Mouse (Mus musculus): ENCODE data around the gene Erp27. TPM values are rescaled to one million over a fixed set of nuclear protein-coding genes. Genes with fewer than 3 reads are reported as not detected.

Erp27 gene
- polyA plus RNA-seq, 1 experiment from 2014 or later: 23.9 TPM

DNA sequence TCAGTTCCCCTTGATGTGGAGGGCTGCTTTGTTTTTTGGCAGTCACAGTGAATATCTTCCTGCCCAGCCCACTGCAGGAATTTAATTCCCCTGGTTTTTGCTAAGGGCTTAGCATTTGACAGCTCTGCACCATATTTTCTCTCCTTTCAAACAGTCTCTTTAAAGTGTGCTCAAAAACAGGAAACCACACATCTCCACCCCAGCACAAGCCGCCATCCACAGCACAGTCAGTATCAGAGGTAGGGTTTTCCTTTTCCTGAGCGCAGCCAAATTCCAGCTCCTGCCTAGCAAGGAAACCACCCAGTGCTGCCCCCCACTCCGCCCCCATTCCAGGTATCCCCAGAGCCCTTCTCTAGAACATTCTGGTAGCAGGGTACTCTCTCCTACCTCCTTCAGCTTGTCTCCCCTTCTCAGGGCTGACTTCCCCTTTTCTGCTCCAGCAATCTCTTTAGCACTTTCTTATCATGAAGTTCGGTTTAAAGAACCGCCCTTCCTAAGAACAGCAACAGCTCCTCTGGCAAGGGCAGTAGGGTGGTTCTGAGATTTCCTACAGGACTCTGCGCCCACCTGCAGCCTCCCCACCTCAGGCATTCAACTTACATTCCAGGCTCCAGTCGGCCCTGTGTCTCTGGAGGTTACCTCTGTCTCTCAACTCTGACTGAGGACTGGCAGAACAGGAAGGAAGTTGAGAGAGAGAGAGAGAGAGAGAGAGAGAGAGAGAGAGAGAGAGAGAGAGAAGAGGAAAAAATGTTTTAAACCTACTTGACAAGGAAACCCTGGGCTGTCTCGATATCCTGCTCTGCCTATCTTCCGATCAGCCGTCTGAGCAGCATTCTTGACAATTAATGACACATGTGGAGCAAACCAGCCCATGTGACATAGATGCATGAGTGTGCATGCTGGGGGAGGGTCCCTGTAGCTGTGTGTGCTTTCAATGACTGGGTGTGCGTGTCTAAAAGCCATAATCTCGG, 19.4 kb upstream of the Erp27 start, which contains the start of gene Arhgdib:
Gene Arhgdib (minus strand): TSS at position 849 of the 971 bp plus-strand sequence.
- Histone ChIP-seq H3K4me1 (ENCODE audit: control insufficient read depth, insufficient read depth, low read length) (peaks cover 10% of the 10 kb centered on the region), H3K27ac (ENCODE audit: low read length) (peak within 1 kb of the TSS; percentile 79), H3K9me3 (ENCODE audit: control insufficient read depth, low read length) (no peaks in the 10 kb centered on the region), H3K4me2 (ENCODE audit: low read depth, low read length) (0 out of 2 replicates have a peak within 1 kb of the TSS, but pooled peaks have one; percentile 19), H3K9ac (ENCODE audit: low read depth, low read length) (peak within 1 kb of the TSS; percentile 44), H3K27me3 (replicated peaks; ENCODE audit: control insufficient read depth, insufficient read depth, low read length) (no peaks in the 10 kb centered on the region), H3K36me3 (ENCODE audit: control insufficient read depth, insufficient read depth, low read length) (no peaks in the 10 kb centered on the region), H3K4me3 (ENCODE audit: low read length) (no peak within 1 kb of the TSS)
- WGBS: 31% methylated on average over 12 of the region's 12 CpGs
- peak; percentile 69 for ATAC-seq

- H3K4me3 ChIP-seq (ENCODE audit: low read length): no peak overlapping the region
- WGBS: 75% methylated on average over 11 of the region's 11 CpGs
These were observed 18.4 kb upstream of the Erp27 start for GRCm38 (mm10) chr6:136940188-136940960.

GRCm38 (mm10) chr6:136939326-136940187, 17.6 kb upstream of the Erp27 start:
- Histone ChIP-seq H3K9me3 (ENCODE audit: control insufficient read depth, low read length) (no peaks in the 10 kb centered on the region), H3K27ac (ENCODE audit: low read length) (no peak overlapping the region), H3K36me3 (ENCODE audit: control insufficient read depth, insufficient read depth, low read length) (no peaks in the 10 kb centered on the region), H3K4me2 (ENCODE audit: low read depth, low read length) (no peak overlapping the region), H3K4me3 (ENCODE audit: low read length) (no peak overlapping the region), H3K27me3 (replicated peaks; ENCODE audit: control insufficient read depth, insufficient read depth, low read length) (no peaks in the 10 kb centered on the region), H3K9ac (ENCODE audit: low read depth, low read length) (no peak overlapping the region), H3K4me1 (ENCODE audit: control insufficient read depth, insufficient read depth, low read length) (peaks cover 10% of the 10 kb centered on the region)
- ATAC-seq: no peak
- 71% methylated on average over 14 of the region's 14 CpGs for WGBS

More at GRCm38 (mm10) chr6:136940188-136940960, 18.4 kb upstream of the Erp27 start:
- H3K4me1 ChIP-seq (ENCODE audit: control insufficient read depth, insufficient read depth, low read length): peaks cover 10% of the 10 kb centered on the region
- H3K36me3 ChIP-seq (ENCODE audit: control insufficient read depth, insufficient read depth, low read length): no peaks in the 10 kb centered on the region
- peak overlapping the region; percentile 79 for H3K27ac ChIP-seq (ENCODE audit: low read length)
- H3K4me2 ChIP-seq (ENCODE audit: low read depth, low read length): 0 out of 2 replicates have a peak overlapping the region, but pooled peaks have one; percentile 16
- H3K9ac ChIP-seq (ENCODE audit: low read depth, low read length): no peak overlapping the region
- no peaks in the 10 kb centered on the region for H3K27me3 ChIP-seq (replicated peaks; ENCODE audit: control insufficient read depth, insufficient read depth, low read length)
- ATAC-seq: no peak
- H3K9me3 ChIP-seq (ENCODE audit: control insufficient read depth, low read length): no peaks in the 10 kb centered on the region

- Histone ChIP-seq H3K4me3 (ENCODE audit: low read length) (no peak overlapping the region), H3K27me3 (replicated peaks; ENCODE audit: control insufficient read depth, insufficient read depth, low read length) (no peaks in the 10 kb centered on the region), H3K9me3 (ENCODE audit: control insufficient read depth, low read length) (no peaks in the 10 kb centered on the region), H3K9ac (ENCODE audit: low read depth, low read length) (no peak overlapping the region), H3K27ac (ENCODE audit: low read length) (peak overlapping the region; percentile 26; the same call in 1 of the 2 replicates), H3K4me2 (ENCODE audit: low read depth, low read length) (no peak overlapping the region), H3K36me3 (ENCODE audit: control insufficient read depth, insufficient read depth, low read length) (no peaks in the 10 kb centered on the region), H3K4me1 (ENCODE audit: control insufficient read depth, insufficient read depth, low read length) (peaks cover 10% of the 10 kb centered on the region)
- ATAC-seq: no peak
- WGBS: 77% methylated on average over 18 of the region's 18 CpGs
These were observed 16.5 kb upstream of the Erp27 start for GRCm38 (mm10) chr6:136938331-136939126.

- WGBS: 82% methylated on average over 3 of the region's 3 CpGs
- no peak for ATAC-seq
These were observed 15.1 kb upstream of the Erp27 start for GRCm38 (mm10) chr6:136937117-136937516.

DNA sequence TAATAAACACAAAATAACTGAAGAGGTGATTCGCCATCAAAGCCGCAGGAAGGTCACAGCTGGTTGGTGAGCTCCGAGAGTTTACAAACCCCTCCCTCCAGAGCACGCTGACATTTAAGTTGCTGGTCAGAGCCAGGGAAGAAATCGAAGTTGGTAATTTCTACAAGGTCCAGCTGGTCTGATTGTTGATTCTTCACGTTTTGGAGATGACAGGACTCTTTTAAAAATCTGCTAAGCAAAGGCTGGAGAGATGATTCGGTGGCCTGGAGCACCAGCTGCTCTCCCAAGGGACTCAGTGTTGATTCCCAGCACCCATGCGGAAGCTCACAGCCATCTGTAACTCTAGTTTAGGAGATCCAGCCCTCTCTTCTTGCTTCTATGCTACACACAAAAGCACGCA, 14.4 kb upstream of the Erp27 start:
- WGBS: 85% methylated on average over 9 of the region's 9 CpGs
- H3K27ac ChIP-seq (ENCODE audit: low read length): no peak overlapping the region
- no peak overlapping the region for H3K4me2 ChIP-seq (ENCODE audit: low read depth, low read length)
- H3K4me1 ChIP-seq (ENCODE audit: control insufficient read depth, insufficient read depth, low read length): peaks cover 7% of the 10 kb centered on the region
- H3K9me3 ChIP-seq (ENCODE audit: control insufficient read depth, low read length): no peaks in the 10 kb centered on the region
- H3K9ac ChIP-seq (ENCODE audit: low read depth, low read length): no peak overlapping the region
- no peaks in the 10 kb centered on the region for H3K27me3 ChIP-seq (replicated peaks; ENCODE audit: control insufficient read depth, insufficient read depth, low read length)
- no peaks in the 10 kb centered on the region for H3K36me3 ChIP-seq (ENCODE audit: control insufficient read depth, insufficient read depth, low read length)
- H3K4me3 ChIP-seq (ENCODE audit: low read length): no peak overlapping the region
- ATAC-seq: no peak

More at GRCm38 (mm10) chr6:136937117-136937516, 15.1 kb upstream of the Erp27 start:
- Histone ChIP-seq H3K27ac (ENCODE audit: low read length) (no peak overlapping the region), H3K9ac (ENCODE audit: low read depth, low read length) (no peak overlapping the region), H3K9me3 (ENCODE audit: control insufficient read depth, low read length) (no peaks in the 10 kb centered on the region), H3K36me3 (ENCODE audit: control insufficient read depth, insufficient read depth, low read length) (no peaks in the 10 kb centered on the region), H3K4me2 (ENCODE audit: low read depth, low read length) (no peak overlapping the region), H3K4me3 (ENCODE audit: low read length) (no peak overlapping the region), H3K4me1 (ENCODE audit: control insufficient read depth, insufficient read depth, low read length) (peaks cover 10% of the 10 kb centered on the region), H3K27me3 (replicated peaks; ENCODE audit: control insufficient read depth, insufficient read depth, low read length) (no peaks in the 10 kb centered on the region)

- no peaks in the 10 kb centered on the region for H3K27me3 ChIP-seq (replicated peaks; ENCODE audit: control insufficient read depth, insufficient read depth, low read length)
- no peak overlapping the region for H3K27ac ChIP-seq (ENCODE audit: low read length)
- no peaks in the 10 kb centered on the region for H3K9me3 ChIP-seq (ENCODE audit: control insufficient read depth, low read length)
- H3K4me1 ChIP-seq (ENCODE audit: control insufficient read depth, insufficient read depth, low read length): peaks cover 13% of the 10 kb centered on the region
- no peak overlapping the region for H3K4me3 ChIP-seq (ENCODE audit: low read length)
- H3K36me3 ChIP-seq (ENCODE audit: control insufficient read depth, insufficient read depth, low read length): no peaks in the 10 kb centered on the region
- ATAC-seq: no peak
- WGBS: 63% methylated on average over 3 of the region's 3 CpGs
- H3K4me2 ChIP-seq (ENCODE audit: low read depth, low read length): no peak overlapping the region
- no peak overlapping the region for H3K9ac ChIP-seq (ENCODE audit: low read depth, low read length)
These were observed 13.3 kb upstream of the Erp27 start for GRCm38 (mm10) chr6:136935233-136935632.

- ATAC-seq: no peak
- 80% methylated on average over 7 of the region's 7 CpGs for WGBS
- peaks cover 13% of the 10 kb centered on the region for H3K4me1 ChIP-seq (ENCODE audit: control insufficient read depth, insufficient read depth, low read length)
These were observed 12.1 kb upstream of the Erp27 start for GRCm38 (mm10) chr6:136934068-136934467.

More at GRCm38 (mm10) chr6:136934068-136934467, 12.1 kb upstream of the Erp27 start:
- H3K4me3 ChIP-seq (ENCODE audit: low read length): no peak overlapping the region
- no peaks in the 10 kb centered on the region for H3K27me3 ChIP-seq (replicated peaks; ENCODE audit: control insufficient read depth, insufficient read depth, low read length)
- H3K9me3 ChIP-seq (ENCODE audit: control insufficient read depth, low read length): no peaks in the 10 kb centered on the region
- H3K36me3 ChIP-seq (ENCODE audit: control insufficient read depth, insufficient read depth, low read length): no peaks in the 10 kb centered on the region
- no peak overlapping the region for H3K27ac ChIP-seq (ENCODE audit: low read length)
- H3K4me2 ChIP-seq (ENCODE audit: low read depth, low read length): no peak overlapping the region
- no peak overlapping the region for H3K9ac ChIP-seq (ENCODE audit: low read depth, low read length)

Measured in intestine, embryonic 16.5 days (tissue).